Mouse (Mus musculus) stomach, embryonic 16.5 days (tissue): Measurements from ENCODE around the gene Dync1i2. TPM values are rescaled to one million over a fixed set of nuclear protein-coding genes. Genes with fewer than 3 reads are reported as not detected.

ENCODE experiments used
- polyA plus RNA-seq: library from polyadenylated mRNA; unstranded; fragments of >200 nt; fragmentation: Nextera tagmentation; extraction: Ambion mirVana; gene quantifications from 2 replicates; pipeline ENCODE4 v1.2.1, GENCODE M21; 2015

Gene Dync1i2
- polyA plus RNA-seq, 1 experiment from 2014 or later = 77.1 TPM

Other genes with a start within 250 kb of the Dync1i2 start
- gene Dcaf17, start 156.4 kb upstream of the Dync1i2 start, polyA plus RNA-seq = 41.4 and 43.1 TPM in 2 replicates
- 17.1 and 17.6 TPM in 2 replicates for gene Mettl8, start 156.1 kb upstream of the Dync1i2 start, polyA plus RNA-seq
- gene Cybrd1, start 93.8 kb upstream of the Dync1i2 start, polyA plus RNA-seq = 10.6 and 12.3 TPM in 2 replicates
- 43.6 TPM in 2 replicates for gene Slc25a12, start 156.0 kb downstream of the Dync1i2 start, polyA plus RNA-seq
- gene Hat1, start 177.3 kb downstream of the Dync1i2 start, polyA plus RNA-seq = 98.1 and 108 TPM in 2 replicates
- gene Metap1d, start 241.6 kb downstream of the Dync1i2 start, polyA plus RNA-seq = 34.6 and 40.1 TPM in 2 replicates